Mouse (Mus musculus) heart, adult 2 months (tissue): ENCODE data around the gene Pacs1. TPM values are rescaled to one million over a fixed set of nuclear protein-coding genes. Genes with fewer than 3 reads are reported as not detected.
"Not testable (repeated sequence)": the region's sequence is repeated elsewhere in the genome, so short reads cannot be mapped to it uniquely, and the experiment has no call there.

Experiments used
- DNase-seq, 2 experiments: peaks; one replicate each; pipeline ENCODE4 v3.0.0; 2021
- H3K27ac ChIP-seq: fragments of 200-600 bp; 2 replicates; pipeline ENCODE4 v1.8.1; 2022
- H3K27me3 ChIP-seq: fragments of 200-500 bp; 2 replicates; pipeline ENCODE4 v1.6.1; 2012; ENCODE audit warnings: mild to moderate bottlenecking, low read length, inconsistent platforms, mixed read lengths; ENCODE audit not compliant: control insufficient read depth, insufficient read depth
- H3K36me3 ChIP-seq: fragments of 200-500 bp; 2 replicates; pipeline ENCODE4 v1.6.1; 2012; ENCODE audit warnings: low read length, inconsistent platforms; ENCODE audit not compliant: control insufficient read depth, insufficient read depth
- H3K4me1 ChIP-seq: fragments of 200-500 bp; 2 replicates; pipeline ENCODE4 v1.6.1; 2011; ENCODE audit warnings: low read length; ENCODE audit not compliant: control insufficient read depth, insufficient read depth
- H3K4me3 ChIP-seq: fragments of 200-600 bp; 2 replicates; pipeline ENCODE4 v1.8.1; 2022
- H3K79me2 ChIP-seq: fragments of 200-500 bp; replicated peaks from 2 replicates; pipeline ENCODE4 v1.6.1; 2012; ENCODE audit warnings: mild to moderate bottlenecking, inconsistent platforms, low read length, moderate library complexity, mixed read lengths; ENCODE audit not compliant: control insufficient read depth, insufficient read depth
- H3K9ac ChIP-seq: fragments of 200-500 bp; 2 replicates; pipeline ENCODE4 v1.6.1; 2012; ENCODE audit warnings: low read depth, mild to moderate bottlenecking, control low read depth, inconsistent platforms, low read length, mixed read lengths
- CTCF ChIP-seq: fragments of 200-600 bp; IDR thresholded peaks from 2 replicates; pipeline ENCODE4 v1.8.1; 2022; ENCODE audit warnings: antibody characterized with exemption, mild to moderate bottlenecking, moderate library complexity
- EP300 ChIP-seq: fragments of 200-500 bp; IDR thresholded peaks from 2 replicates; pipeline ENCODE4 v1.6.1; 2011; ENCODE audit warnings: low read depth, low read length, control low read depth; ENCODE audit not compliant: insufficient read depth
- POLR2A ChIP-seq: fragments of 200-500 bp; IDR thresholded peaks from 2 replicates; pipeline ENCODE4 v1.6.1; 2011; ENCODE audit warnings: mild to moderate bottlenecking, low read depth, low read length, control low read depth; ENCODE audit not compliant: insufficient read depth
- WGBS: fragments of 180-500 bp; shearing (Covaris S2); methylation state at CpG from one replicate; pipeline ENCODE4 v1.1.7; 2018; 5-methylcytosine and 5-hydroxymethylcytosine counted together
- intact Hi-C: fragments of 180-260 bp; cut with DNase I; formaldehyde crosslinking; loops from one replicate; pipeline ENCODE4 v1.15.1; 2025
- polyA plus RNA-seq: library from polyadenylated mRNA; depleted of rRNA; stranded (reverse); fragments of >200 nt; gene quantifications from 2 replicates; pipeline ENCODE4 v1.2.3, GENCODE M21; 2012
- total RNA-seq, 2 experiments: library from RNA; stranded (reverse); gene quantifications; 2 replicates each; pipeline ENCODE4 v1.2.3; 2021

The Pacs1 gene
- total and polyA plus RNA-seq, 3 experiments: 20.8 to 25.7 (median 21.6) TPM

- intact Hi-C loops: no loop called here
- no peaks in the 10 kb centered on the region for H3K27me3 ChIP-seq
- no peaks in the 10 kb centered on the region; the same call in 1 of the 2 replicates for H3K4me1 ChIP-seq
- 95% methylated on average over 6 of the region's 6 CpGs for WGBS
- H3K79me2 ChIP-seq: no peaks in the 10 kb centered on the region
- no peaks in the 10 kb centered on the region; the same call in 1 of the 2 replicates for H3K36me3 ChIP-seq
- TF ChIP-seq CTCF (no peak), EP300 (no peak), POLR2A (no peak)
- H3K4me3 ChIP-seq: no peak overlapping the region
- DNase-seq: no peak
- no peak overlapping the region for H3K9ac ChIP-seq
- H3K27ac ChIP-seq: no peak overlapping the region
Observed at GRCm38 (mm10) chr19:5150358-5150757, 122.6 kb downstream of the Pacs1 start.

- WGBS: 68% methylated on average over 3 of the region's 6 CpGs
- H3K27ac ChIP-seq, DNase-seq, H3K79me2 ChIP-seq, intact Hi-C loops, H3K36me3 ChIP-seq, H3K4me3 ChIP-seq, H3K4me1 ChIP-seq, H3K9ac ChIP-seq, H3K27me3 ChIP-seq: not testable (repeated sequence)
Observed at GRCm38 (mm10) chr19:5149041-5149440, 123.9 kb downstream of the Pacs1 start.

GRCm38 (mm10) chr19:5139640-5140039, 133.3 kb downstream of the Pacs1 start:
- intact Hi-C loops: loop anchor here (1.0 to 2.0 kb wide), 2 partner anchors 21 to 45 kb away; partner anchors contain the start of gene Klc2
- peak; percentile 20 to 45 for DNase-seq

GRCm38 (mm10) chr19:5131237-5131636, 141.7 kb downstream of the Pacs1 start:
- Histone ChIP-seq H3K36me3 (no peaks in the 10 kb centered on the region), H3K4me3 (no peak overlapping the region), H3K27ac (no peak overlapping the region), H3K4me1 (no peaks in the 10 kb centered on the region), H3K27me3 (no peaks in the 10 kb centered on the region), H3K79me2 (no peaks in the 10 kb centered on the region), H3K9ac (no peak overlapping the region)
- WGBS: 51% methylated on average over 4 of the region's 4 CpGs
- no peak for TF ChIP-seq POLR2A
- no peak for TF ChIP-seq CTCF
- intact Hi-C loops: no loop called here
- no peak for DNase-seq

More at GRCm38 (mm10) chr19:5139640-5140039, 133.3 kb downstream of the Pacs1 start:
- no peaks in the 10 kb centered on the region for H3K79me2 ChIP-seq
- peak; percentile 80 for TF ChIP-seq CTCF
- no peak for TF ChIP-seq EP300
- no peak for TF ChIP-seq POLR2A
- H3K27ac ChIP-seq: no peak overlapping the region
- no peaks in the 10 kb centered on the region for H3K27me3 ChIP-seq
- WGBS: 9% methylated on average over 2 of the region's 2 CpGs
- H3K9ac ChIP-seq: no peak overlapping the region
- H3K4me3 ChIP-seq: no peak overlapping the region
- no peaks in the 10 kb centered on the region for H3K4me1 ChIP-seq
- H3K36me3 ChIP-seq: no peaks in the 10 kb centered on the region

DNA sequence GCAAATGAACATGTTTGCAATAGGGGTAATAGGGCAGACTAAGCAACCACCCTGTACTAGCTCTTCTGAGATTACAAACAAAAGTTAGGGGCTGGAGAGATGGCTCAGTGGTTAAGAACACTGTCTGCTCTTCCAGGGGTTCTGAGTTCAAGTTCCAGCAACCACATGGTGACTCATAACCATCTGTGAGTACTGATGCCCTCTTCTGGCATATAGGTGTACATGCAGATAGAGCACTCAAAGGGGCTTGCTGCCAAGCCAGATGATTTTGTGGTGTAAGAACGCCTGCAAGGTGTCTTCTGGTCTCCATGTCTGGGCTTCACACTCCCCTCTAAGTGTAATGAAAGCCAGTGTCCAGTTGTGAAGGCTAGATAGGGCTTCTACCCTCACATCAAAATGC, 143.1 kb downstream of the Pacs1 start:
- intact Hi-C loops: no loop called here
- Histone ChIP-seq H3K9ac (no peak overlapping the region), H3K79me2 (no peaks in the 10 kb centered on the region), H3K27me3 (no peaks in the 10 kb centered on the region), H3K4me3 (no peak overlapping the region), H3K27ac (no peak overlapping the region), H3K36me3 (no peaks in the 10 kb centered on the region), H3K4me1 (no peaks in the 10 kb centered on the region)
- DNase-seq: no peak
- TF ChIP-seq POLR2A (no peak), EP300 (no peak), CTCF (peak; percentile 63)
- WGBS: 41% methylated on average over 1 of the region's 1 CpGs

DNA sequence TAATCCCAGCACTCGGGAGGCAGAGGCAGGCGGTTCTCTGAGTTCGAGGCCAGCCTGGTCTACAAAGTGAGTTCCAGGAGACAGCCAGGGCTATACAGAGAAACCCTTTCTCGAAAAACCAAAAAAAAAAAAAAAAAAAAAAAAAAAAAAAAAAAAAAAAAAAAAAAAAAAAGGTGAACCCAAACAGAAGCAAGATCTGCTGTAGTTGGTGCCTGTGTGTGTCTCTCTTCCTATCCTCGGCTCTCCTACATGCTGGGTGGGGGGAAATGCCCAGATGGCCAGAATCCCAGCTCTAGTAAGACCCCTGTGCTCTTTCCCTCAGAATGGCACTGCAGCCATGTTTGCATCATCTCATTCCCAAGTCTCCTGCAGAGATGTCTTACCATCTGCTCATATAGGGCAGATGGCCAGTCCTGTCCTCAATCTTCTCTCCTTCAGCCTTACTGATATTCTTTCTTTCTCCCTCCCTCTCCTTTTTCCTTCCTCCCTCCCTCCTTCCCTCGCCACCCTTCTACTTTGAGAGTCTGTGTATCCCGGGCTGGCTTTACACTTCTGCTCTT, 148.8 kb downstream of the Pacs1 start:
- WGBS: 61% methylated on average over 7 of the region's 7 CpGs
- no peak overlapping the region for H3K27ac ChIP-seq
- no peak overlapping the region for H3K9ac ChIP-seq
- TF ChIP-seq POLR2A: no peak
- TF ChIP-seq EP300: no peak
- no peak for TF ChIP-seq CTCF
- H3K4me3 ChIP-seq: no peak overlapping the region
- H3K79me2 ChIP-seq: no peaks in the 10 kb centered on the region
- H3K4me1 ChIP-seq: no peaks in the 10 kb centered on the region
- no peaks in the 10 kb centered on the region for H3K36me3 ChIP-seq
- DNase-seq: no peak
- intact Hi-C loops: no loop called here
- no peaks in the 10 kb centered on the region for H3K27me3 ChIP-seq
